Comparison of ENCODE assay signal across 27 mouse cellular contexts in genomic region chr11:107484341-107484740, GRCm38 (mm10).
"Had no signal": no experiment of that assay in that cellular context is flagged by ENCODE, and none has a peak within 500 bp of the region (broad histone marks: within the 10 kb centered on the region; RNA-seq: fewer than 3 reads in every experiment).

No protein-coding gene starts in this region.

- H3K9me3 ChIP-seq: heart, embryonic 13.5 days; heart, embryonic 15.5 days; hindbrain, embryonic 13.5 days; hindbrain, embryonic 15.5 days; kidney, embryonic 15.5 days; limb, embryonic 12.5 days; liver, embryonic 13.5 days; liver, embryonic 15.5 days had no signal

- H3K27ac ChIP-seq: heart, adult 2 months; heart, embryonic 13.5 days; heart, embryonic 15.5 days; hindbrain, embryonic 13.5 days; hindbrain, embryonic 15.5 days; hindbrain, postnatal 0 days; kidney, embryonic 15.5 days; kidney, postnatal 0 days; layer of hippocampus, adult 2 months; limb, embryonic 12.5 days; liver, embryonic 13.5 days; liver, embryonic 15.5 days had no signal

- H3K4me3 ChIP-seq: heart, adult 2 months; heart, embryonic 13.5 days; heart, embryonic 15.5 days; hindbrain, embryonic 13.5 days; hindbrain, embryonic 15.5 days; kidney, embryonic 15.5 days; layer of hippocampus, adult 2 months; limb, embryonic 12.5 days; liver, embryonic 13.5 days; liver, embryonic 15.5 days had no signal

- H3K27me3 ChIP-seq: heart, embryonic 13.5 days; heart, embryonic 15.5 days; hindbrain, embryonic 13.5 days; hindbrain, embryonic 15.5 days; kidney, embryonic 15.5 days; limb, embryonic 12.5 days; liver, embryonic 13.5 days; liver, embryonic 15.5 days had no signal

- H3K4me2 ChIP-seq: heart, embryonic 11.5 days; heart, embryonic 13.5 days; heart, embryonic 15.5 days; hindbrain, embryonic 13.5 days; hindbrain, embryonic 15.5 days; kidney, embryonic 15.5 days; limb, embryonic 12.5 days; liver, embryonic 11.5 days; liver, embryonic 13.5 days; liver, embryonic 15.5 days had no signal

- H3K9ac ChIP-seq: heart, embryonic 13.5 days; heart, embryonic 15.5 days; hindbrain, embryonic 13.5 days; hindbrain, embryonic 15.5 days; kidney, embryonic 15.5 days; limb, embryonic 12.5 days; liver, embryonic 13.5 days; liver, embryonic 15.5 days had no signal

- ATAC-seq: hindbrain, postnatal 0 days; intestine, embryonic 16.5 days had no signal

- DNase-seq: gastrocnemius, postnatal 14 days; gastrocnemius, postnatal 36 days; heart, adult 2 months; heart, postnatal 14 days; heart, postnatal 36 days; kidney, adult 11 months; kidney, adult 9 months; kidney, postnatal 25 days; kidney, postnatal 4 days; layer of hippocampus, adult 9-11 months; layer of hippocampus, postnatal 36 days; left cerebral cortex, postnatal 4 days; liver; liver, embryonic 13.5 days had no signal
